Mouse (Mus musculus): Measurements from ENCODE around the gene Wdfy1.

The Wdfy1 gene

DNA sequence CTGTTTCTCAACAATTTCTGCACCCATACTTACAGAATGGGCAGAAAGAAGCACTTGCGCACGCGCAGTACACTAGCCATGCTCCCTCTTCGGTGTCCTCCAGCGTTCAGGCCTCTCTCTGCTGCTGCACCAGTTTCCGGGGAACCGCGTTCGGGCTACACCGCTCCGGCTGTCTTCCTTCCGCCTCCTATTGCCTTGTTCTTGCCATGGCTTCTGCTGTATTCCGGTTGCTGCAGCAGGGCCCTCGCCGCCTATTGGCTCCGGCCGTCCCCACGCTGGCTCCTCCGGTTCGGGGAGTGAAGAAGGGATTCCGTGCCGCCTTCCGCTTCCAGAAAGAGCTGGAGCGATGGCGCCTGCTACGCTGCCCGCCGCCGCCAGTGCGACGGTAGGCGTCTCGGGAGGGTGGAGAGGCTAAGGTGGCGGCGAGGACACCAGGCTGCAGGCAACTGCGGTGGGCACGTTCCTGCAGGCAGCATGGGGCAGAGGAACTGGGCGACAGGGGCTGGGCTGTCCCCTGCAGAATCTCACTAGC is at the start of gene Wdfy1, which contains the start of gene Mrpl44:
Gene Wdfy1 (minus strand): TSS at position 217 of the 532 bp plus-strand sequence.
Gene Mrpl44 (plus strand): TSS at position 92 of the 532 bp plus-strand sequence.
- DNase-seq (ENCODE audit: low read depth) = peak; percentile 97

GRCm38 (mm10) chr1:79823951-79824633 is 48.1 kb upstream of the Wdfy1 start:
- peak; percentile 1 for DNase-seq (ENCODE audit: low read depth)

DNA sequence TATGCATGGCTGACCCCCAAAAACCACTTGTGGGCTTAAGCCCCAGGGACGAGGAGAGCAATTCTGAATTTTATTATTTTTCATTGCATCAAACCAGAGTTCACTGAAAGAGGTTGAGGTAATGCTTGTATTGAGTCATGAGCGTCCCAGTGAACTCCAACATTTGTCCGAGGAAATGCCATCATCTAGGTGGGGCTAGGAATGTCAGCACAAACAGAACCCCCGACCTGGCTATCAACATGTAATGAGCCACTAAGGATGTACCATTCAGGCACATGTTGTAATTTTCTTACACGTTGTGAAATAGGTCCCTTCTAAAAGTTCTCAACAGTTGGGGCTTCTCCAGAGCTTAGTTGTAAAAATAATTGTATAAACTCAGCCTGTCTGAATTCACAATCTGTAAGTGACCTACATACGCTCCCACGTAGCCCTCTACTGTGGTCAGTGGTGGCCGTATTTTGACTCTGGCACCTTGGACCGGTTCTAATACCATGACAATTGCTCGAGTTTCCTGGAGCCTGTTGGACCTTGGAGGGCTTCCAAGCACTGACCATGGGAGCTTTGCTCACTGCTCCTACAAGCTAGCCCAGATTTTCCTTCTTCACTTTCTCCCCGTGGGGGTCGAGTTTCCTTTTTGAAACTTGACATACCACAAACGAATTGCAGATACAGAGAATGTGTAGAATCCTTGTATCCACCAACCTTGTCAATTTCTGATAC is 47.0 kb upstream of the Wdfy1 start:
- DNase-seq (ENCODE audit: low read depth) = no peak

DNA sequence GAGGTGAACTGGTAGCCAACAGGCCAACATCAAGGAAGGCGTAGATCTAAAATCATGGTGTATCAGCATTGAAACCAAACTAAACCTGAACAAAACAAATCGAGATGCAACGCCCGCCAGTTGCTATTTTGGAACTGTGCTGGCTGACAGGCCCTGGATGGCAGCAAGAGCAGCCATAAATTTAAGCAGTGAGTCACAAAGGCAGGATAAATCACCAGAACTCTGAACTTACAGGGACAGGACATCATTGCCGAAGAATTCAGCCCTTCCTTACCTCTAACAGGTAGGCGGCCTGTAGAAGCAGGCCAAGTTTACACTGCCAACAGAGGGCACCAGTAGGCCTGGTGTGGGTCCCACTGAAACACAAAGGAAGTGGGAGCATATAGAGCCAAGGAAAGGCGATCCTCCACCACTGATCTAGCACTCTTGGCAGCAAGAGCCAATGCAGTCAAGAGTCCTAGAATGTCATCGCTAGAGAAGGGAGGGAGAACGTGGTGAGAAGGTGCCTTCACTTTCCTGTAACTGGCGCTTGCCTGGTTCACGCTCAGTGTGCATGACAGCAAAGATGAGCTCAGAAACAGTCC is 43.4 kb upstream of the Wdfy1 start:
- no peak for DNase-seq (ENCODE audit: low read depth)

DNA sequence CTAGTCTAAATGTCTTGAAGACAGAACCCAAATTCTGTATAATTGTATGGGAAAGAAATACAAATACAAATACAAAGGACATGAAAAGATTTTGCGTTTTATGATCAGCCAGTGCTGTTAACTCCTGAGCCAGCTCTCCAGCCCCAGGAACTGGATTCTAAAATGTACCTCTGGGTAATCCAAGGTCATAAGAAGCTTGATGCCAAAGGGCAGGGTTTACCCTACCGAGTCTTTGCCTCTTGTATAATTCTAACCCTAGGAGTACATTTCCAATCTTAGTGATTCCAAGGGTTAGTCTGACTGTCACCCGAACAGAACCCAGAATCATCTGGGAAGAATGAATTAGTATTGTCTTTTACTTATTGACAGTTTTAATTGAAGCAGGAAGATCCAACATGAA is 39.5 kb upstream of the Wdfy1 start:
- no peak for DNase-seq (ENCODE audit: low read depth)

- no peak for DNase-seq (ENCODE audit: low read depth)
Observed at GRCm38 (mm10) chr1:79809447-79809846, 33.5 kb upstream of the Wdfy1 start.

DNA sequence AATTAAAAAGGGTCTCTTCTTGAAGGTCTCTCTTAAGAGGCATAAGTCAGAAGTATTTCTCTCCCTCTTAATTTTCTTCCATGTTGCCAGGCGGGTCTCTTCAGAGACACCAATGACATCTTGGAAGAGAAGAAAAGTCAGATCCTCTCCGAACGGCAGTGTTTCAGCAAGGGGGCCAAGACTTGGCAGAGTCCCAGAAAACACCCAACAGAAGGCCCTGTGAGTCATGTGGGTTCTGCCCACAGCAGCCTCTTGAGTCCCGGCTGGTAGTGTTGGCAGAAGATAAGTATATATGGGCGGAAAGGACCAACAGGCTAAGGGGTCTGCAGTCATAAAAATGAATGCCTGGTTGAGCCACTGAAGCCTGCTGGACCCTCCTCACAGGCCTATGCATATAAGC is 30.9 kb upstream of the Wdfy1 start:
- no peak for DNase-seq (ENCODE audit: low read depth)

DNA sequence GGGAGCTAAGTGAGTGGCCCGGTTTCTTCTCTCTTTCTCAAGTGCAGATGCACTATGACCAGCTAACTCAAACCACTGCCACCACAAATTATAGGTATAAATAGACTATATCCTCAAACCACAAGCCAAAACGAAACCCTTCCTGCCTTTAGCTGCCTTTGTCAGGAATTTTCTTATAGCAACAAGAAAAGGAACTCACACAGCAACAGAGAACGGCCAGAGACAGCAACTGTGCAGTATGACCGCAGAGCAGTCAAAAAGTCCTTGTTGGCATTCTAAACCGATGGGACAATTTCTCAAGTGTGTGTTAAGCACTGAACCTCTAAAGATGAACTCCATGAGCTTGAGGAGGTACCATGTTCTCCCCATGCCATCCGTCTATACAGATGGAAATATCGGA is 27.7 kb upstream of the Wdfy1 start:
- DNase-seq (ENCODE audit: low read depth) = no peak

DNA sequence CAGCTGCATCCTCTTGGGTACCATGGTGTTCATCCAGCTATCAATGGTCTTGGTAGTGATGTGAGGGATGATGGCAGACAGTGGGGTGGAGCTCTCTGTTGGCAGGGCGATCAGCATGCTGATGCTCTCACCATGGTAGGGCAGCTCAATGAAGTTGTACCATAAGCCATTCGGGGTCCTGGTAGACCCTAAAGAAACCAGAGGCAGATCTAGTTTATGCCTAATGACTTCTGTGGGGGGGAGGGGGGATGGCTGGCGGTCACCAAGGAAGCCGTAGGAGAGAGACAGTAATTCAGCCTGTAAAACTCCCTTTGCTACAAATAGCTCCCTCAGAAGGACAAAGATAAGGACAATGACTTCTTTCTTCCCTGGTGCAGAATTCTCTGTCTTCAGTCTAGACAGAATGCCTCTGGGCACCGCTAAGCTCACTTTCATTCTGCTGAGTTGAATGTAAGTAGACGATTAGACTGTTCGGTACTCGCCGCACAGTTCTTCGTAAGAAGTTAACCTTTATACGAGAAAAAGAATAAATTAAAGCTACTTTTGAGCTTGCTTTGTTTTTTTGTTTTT is 27.0 kb upstream of the Wdfy1 start:
- DNase-seq (ENCODE audit: low read depth) = no peak

DNA sequence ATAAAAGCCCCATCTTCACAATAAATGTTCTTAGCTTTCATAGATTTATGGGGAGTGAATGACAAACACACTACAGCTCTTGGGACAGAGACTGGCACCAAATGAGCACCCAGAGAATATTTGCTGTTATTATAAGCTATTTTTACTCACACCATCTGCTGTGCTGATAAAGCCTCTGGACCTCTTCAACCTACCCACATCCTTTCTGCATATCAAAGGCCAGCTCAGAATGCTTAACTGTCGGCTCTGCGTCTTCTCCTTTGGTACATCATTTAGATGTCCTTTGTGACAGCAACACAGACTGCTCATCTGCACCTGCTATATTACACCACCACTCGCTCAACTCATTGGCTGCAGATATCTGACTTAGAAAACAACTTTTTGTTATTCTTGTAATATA is 21.1 kb upstream of the Wdfy1 start:
- no peak for DNase-seq (ENCODE audit: low read depth)

GRCm38 (mm10) chr1:79786267-79786927 is 10.5 kb upstream of the Wdfy1 start:
- no peak for DNase-seq (ENCODE audit: low read depth)

DNA sequence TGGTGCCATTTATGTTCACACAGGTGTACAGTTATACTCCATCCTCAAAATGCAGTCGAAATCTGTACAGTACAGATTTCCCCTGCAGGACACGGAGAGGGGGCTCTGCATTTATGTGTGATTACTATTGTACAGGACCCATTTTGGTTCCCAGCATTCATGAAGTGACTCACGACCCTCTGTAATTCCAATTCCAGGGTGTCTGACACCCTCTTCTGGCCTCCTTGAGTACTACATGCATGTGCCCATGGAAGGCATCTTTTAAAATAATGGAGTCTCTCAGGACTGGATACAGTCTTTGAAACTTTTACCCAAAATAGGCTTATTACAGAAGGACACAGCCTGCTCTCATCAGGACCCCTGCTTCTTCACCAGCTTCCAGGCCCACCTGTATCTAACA is 6.5 kb upstream of the Wdfy1 start:
- peak; percentile 49 for DNase-seq (ENCODE audit: low read depth)

DNA sequence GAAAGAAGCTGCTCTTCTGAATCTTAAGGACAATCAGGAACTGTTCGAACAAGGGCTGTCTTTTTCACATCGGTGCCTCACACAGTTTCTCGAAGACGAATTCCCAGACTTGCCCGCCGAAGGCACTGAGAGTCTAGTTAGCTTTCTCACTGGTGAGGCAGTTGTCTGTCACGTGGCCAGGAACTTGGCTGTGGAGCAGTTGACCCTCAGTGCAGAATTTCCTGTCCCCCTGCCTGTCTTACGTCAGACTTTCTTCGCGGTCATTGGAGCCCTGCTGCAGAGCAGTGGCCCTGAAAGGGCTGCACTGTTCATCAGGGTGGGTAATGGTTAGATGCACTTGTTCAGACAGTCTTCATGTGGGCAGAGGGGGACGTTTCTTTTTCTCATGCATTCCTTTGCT is 2.1 kb upstream of the Wdfy1 start:
- DNase-seq (ENCODE audit: low read depth) = no peak

DNA sequence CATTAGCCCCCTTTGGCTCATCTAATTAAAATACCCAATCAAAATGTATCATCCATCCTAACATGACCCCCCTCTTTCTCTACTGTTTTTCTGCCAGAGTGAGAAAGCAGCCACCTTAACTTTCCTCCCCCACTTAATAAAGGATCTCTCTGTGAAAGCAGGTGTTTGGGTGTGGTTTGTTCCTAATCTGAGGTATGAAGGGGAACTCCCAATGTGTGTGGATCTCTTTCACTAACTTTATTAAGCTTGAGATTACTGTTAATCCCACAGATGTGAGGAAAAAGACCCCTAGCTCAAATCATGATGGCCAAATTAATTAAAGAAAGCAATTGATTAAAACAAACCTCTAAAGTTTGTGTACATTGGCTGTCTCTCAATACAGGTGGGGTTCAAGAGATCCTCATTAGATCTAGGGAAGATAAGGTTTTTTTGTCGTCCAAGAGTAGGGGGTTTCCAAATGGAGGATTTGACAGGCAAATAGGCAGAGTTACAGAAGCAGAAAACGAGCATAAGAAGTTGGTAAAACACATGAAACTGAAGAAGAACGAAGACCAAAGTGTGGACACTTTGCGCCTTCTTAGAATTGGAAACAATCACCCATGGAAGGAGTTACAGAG is 1.7 kb downstream of the Wdfy1 start:
- DNase-seq (ENCODE audit: low read depth) = no peak

DNA sequence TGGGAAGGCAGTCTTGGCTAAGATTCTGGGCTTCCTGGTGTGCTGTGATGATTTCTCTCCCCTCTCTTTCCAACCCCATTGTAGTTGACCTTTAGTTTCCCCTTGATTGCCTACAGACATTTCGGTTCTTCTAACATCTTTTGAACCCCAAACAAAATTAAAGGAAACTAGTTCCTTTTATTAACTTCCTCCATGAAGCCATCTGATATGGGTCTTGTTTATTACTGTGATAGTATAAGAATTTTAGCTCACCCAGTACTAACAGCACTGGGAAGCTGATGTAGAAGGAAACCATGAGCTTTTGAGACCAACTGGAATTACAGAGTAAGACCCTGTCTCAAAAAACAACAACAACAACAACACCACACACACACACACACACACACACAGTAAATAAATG is 7.7 kb downstream of the Wdfy1 start:
- no peak for DNase-seq (ENCODE audit: low read depth)

GRCm38 (mm10) chr1:79764483-79764882 is 11.5 kb downstream of the Wdfy1 start:
- no peak for DNase-seq (ENCODE audit: low read depth)

DNA sequence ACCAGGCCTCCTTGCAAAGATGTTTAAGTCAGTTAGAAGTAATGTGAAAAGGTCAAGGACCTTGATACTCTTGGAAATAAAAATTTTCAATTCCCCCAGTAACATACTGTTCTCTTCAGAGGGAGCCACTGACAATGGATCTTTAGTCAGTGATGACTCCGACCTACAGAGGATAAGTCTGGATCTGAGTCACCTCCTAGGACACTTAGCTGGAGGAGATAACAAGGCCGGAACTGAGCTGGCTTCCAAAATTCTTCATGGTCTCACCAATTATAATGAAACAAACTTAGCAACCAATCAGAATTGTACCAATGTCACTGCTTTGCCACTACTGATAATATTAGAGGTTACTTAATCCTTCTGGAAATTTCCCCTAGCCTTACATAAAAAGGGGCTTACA is 11.9 kb downstream of the Wdfy1 start:
- DNase-seq (ENCODE audit: low read depth) = no peak

GRCm38 (mm10) chr1:79762282-79763250 is 13.4 kb downstream of the Wdfy1 start:
- peak; percentile 32 for DNase-seq (ENCODE audit: low read depth)

GRCm38 (mm10) chr1:79761917-79762271 is 14.0 kb downstream of the Wdfy1 start:
- no peak for DNase-seq (ENCODE audit: low read depth)

GRCm38 (mm10) chr1:79761106-79761916 is 14.6 kb downstream of the Wdfy1 start:
- peak; percentile 87 for DNase-seq (ENCODE audit: low read depth)
